Mouse (Mus musculus): ENCODE data around the gene Ptprb.

Gene Ptprb

GRCm38 (mm10) chr10:116370991-116371725 lies 95.8 kb downstream of the Ptprb start:
- DNase-seq (ENCODE audit: low read depth, low spot score) = no peak

GRCm38 (mm10) chr10:116374111-116374510 lies 98.8 kb downstream of the Ptprb start:
- DNase-seq (ENCODE audit: low read depth, low spot score) = no peak

DNA sequence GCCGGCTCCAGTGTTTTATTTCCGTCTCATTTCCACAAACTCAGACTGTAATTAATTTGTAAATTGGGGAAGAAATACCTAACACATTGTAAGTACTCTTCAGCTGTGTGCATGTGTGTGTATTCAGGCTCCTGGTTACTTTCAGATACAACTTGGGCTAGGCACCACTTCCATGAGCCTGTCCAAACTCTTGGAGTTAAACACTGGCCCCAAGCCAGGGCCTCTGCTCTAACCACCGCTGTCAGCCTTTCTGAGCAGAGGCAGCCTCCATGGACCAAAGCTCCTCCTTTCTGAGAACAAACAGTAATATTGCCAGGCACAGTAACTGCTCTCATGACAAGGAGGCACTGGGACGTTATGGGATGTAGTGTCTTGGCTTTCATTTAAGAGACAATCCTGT lies 101.5 kb downstream of the Ptprb start:
- no peak for DNase-seq (ENCODE audit: low read depth, low spot score)

DNA sequence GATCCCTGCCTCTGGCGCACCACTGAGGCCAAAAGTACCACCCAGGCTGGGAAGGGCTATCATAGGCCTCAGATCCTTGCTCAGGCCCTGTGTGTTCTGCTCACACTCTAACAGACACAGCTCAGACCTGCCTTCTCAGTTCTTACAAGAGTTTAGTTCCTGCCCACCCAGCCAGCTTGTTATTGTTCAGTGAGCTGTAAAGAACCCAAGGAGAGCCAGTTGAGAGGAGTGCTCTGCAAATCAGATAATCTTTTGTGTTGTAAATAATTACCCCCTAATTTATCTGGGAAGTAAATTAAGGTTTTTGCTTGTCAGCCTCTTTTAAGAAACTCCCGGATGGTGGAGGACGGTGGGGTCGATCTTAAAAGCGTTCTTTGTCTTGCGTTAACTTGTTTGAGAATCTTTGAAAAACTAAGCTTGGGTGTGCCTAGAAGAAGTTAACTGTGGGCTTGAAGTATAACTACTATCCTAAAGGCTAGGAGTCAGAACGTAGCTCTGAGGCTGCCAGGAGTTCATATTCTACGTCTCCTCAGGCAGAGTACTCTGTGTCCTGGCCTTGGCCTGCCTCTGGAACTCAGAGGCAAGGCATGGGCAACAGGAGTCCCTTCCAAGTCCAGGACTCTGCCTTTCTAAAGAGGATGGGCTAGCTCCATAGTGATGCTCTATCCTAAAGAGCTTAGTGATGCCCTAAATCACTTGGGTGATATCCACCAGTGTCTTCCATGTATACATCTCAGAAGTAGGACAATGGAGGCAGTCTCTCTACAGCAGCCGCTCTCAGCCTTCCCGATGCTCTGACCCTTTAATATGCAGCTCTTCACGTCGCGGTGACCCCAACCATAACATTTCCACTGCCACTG lies 107.7 kb downstream of the Ptprb start:
- no peak for DNase-seq (ENCODE audit: low read depth, low spot score)

GRCm38 (mm10) chr10:116384401-116384800 lies 109.1 kb downstream of the Ptprb start:
- no peak for DNase-seq (ENCODE audit: low read depth, low spot score)

DNA sequence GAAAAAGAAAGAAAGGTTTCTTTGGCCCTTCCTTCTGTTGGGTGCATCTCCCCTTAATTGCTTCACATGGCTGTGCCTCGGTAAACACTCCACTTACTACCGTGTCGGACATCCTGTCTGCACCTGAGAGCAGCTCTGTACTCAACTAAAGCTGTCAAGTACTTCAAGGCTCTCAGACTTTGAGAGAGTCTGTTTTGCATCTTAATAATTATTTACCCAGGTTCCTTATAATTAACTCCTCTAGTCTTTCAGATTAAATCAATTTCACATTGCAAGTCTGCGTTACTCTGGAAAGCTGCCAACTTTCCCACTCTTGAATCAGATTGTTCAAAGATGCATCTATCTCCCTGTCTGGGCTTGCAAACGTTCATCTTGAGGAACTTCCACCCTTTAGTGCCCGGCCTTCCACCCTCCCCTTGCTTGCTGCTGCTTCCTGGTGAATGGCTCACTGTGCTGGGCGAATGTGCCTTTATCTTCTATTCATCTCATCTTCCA lies 111.1 kb downstream of the Ptprb start:
- no peak for DNase-seq (ENCODE audit: low read depth, low spot score)

DNA sequence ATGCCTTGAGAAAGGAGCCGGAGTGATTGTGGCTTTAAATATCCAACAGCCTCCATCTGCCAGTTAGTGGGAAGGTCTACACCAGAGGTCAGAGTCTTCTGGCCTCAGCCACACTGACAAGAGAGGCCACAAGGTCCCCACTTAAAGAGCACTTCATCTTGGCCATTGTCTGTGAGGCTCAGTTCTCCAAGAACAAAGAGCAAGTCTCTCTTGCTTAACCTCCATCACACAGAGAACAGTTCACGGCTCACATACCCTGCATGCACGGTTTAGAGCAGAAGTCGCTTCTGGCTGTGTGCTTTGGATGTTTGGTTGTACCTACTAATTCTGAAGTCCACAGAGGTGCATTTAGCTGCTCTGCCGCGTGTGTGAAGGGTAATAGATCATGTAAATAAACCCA lies 113.5 kb downstream of the Ptprb start:
- no peak for DNase-seq (ENCODE audit: low read depth, low spot score)

GRCm38 (mm10) chr10:116393790-116394475 lies 118.6 kb downstream of the Ptprb start:
- no peak for DNase-seq (ENCODE audit: low read depth, low spot score)

GRCm38 (mm10) chr10:116394585-116394984 lies 119.3 kb downstream of the Ptprb start:
- no peak for DNase-seq (ENCODE audit: low read depth, low spot score)

DNA sequence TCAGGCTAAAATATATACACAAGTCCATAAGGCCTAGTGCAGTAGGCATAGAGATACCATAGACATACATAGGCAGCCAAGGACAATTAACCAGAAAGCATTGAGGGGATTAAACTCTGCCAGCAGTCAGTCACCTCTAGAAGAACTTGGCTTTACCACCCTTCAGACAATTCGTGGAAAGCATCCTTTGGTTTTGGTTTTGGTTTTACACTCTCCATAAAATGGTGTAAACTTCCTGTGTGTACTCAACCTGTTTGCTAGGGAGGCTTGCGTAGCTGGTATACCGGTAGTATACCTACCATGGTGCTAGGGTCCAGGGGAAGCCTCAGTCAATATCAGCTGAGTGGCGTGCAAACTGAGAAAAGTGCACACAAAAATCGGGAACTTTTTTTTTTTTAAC lies 121.0 kb downstream of the Ptprb start:
- DNase-seq (ENCODE audit: low read depth, low spot score) = no peak

- no peak for DNase-seq (ENCODE audit: low read depth, low spot score)
Observed at GRCm38 (mm10) chr10:116396966-116397365, 121.6 kb downstream of the Ptprb start.

GRCm38 (mm10) chr10:116397573-116397972 lies 122.2 kb downstream of the Ptprb start:
- no peak for DNase-seq (ENCODE audit: low read depth, low spot score)

- DNase-seq (ENCODE audit: low read depth, low spot score) = no peak
Observed at GRCm38 (mm10) chr10:116397973-116398372, 122.7 kb downstream of the Ptprb start.

GRCm38 (mm10) chr10:116402742-116403425 lies 127.6 kb downstream of the Ptprb start:
- no peak for DNase-seq (ENCODE audit: low read depth, low spot score)

DNA sequence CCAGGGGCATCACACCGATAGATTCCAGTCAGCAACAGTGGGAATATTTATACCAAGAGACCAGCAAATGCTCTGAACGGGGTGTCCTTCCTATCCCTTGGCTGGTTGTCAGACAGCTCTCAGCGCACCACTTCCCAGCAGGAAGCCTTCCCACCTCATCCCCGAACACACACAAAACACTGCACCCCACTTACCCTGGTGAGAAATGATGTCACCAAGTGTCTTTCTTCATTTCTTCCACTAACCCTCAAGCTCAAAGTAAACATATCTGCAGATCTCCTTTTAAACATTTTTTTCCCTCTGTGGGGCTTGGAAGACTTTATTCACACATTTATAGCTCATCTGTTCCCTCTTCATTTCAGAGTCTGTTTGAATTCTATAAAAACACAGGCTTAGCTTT lies 128.4 kb downstream of the Ptprb start:
- no peak for DNase-seq (ENCODE audit: low read depth, low spot score)

- no peak for DNase-seq (ENCODE audit: low read depth, low spot score)
Observed at GRCm38 (mm10) chr10:116405011-116405410, 129.7 kb downstream of the Ptprb start.

DNA sequence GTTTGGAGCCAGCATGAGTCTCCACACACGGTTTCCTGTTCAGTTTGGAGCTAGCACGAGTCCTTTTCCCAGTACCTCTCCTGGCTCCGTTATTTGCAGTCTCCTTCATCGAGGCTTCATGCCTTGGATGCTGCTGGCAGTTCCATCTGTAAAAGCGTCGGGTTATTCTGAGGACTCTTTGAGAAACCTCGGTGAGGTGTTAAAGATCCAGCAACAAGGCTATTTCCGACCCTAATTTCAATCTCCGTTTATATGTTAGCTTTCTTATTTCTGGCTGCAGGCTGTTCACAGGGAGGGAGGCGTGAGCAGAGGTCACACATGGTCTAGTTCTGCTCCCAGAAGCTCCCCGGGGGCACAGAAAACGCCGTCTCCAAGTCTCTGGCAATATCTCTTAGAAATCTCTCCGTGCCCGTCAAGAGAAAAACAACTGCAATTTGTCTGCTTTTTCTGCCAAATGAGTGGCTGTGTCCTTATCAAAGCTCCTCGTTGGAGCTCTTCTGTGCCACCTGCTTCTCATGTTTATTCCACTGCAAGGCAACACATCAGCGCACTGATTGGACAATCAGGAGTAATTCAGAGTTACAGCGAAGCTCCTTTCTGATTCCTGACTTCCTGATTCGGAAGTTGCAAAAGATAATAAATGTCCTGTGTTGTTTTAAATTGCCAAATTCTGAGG lies 132.5 kb downstream of the Ptprb start:
- no peak for DNase-seq (ENCODE audit: low read depth, low spot score)

DNA sequence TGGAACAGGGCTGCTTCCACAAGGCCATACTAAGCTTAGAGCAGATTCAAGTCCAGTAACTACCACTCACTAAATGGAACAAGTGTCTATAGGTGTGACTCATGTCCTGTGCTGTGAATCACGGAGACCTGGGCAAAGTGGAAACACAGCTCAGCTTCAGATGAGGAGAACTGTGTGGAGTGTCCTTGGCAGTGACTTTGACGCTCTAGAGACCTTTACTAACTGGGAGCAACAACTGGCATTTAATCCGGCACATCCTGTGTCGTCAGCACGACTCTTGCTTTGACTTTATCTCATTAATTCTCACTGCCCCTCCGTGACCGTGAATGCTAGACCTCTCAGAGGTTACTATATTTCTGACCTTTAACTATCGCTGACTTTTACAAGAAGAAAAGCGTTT lies 135.5 kb downstream of the Ptprb start:
- DNase-seq (ENCODE audit: low read depth, low spot score) = no peak

GRCm38 (mm10) chr10:116416142-116416541 lies 140.8 kb downstream of the Ptprb start:
- no peak for DNase-seq (ENCODE audit: low read depth, low spot score)

DNA sequence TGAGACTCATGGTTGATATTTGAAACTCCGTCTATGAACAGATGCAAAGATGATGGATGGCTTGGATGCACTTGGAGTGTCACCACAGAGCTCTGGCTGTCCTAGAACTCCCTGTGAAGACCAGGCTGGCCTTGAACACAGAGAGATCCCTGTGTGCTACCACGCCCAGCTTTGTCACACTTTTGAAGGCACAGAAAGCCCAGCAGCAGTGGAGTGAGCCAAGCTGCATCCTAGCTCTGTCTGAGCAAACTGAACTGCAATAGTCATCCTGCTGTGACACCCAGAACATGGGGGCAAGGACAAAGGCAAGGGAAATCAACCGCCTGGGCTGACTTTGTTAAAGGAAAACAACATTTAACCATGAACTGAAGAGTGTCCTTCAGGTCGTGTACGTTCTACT lies 141.4 kb downstream of the Ptprb start:
- DNase-seq (ENCODE audit: low read depth, low spot score) = no peak

GRCm38 (mm10) chr10:116418121-116418726 lies 142.9 kb downstream of the Ptprb start:
- no peak for DNase-seq (ENCODE audit: low read depth, low spot score)

All from retina, adult 2 months (tissue).